Mouse (Mus musculus): Measurements from ENCODE around the gene Rxra. TPM values are rescaled to one million over a fixed set of nuclear protein-coding genes. Genes with fewer than 3 reads are reported as not detected.

Gene Rxra
- total and polyA plus RNA-seq, 3 experiments, result 0.05 TPM; not detected in 2

GRCm38 (mm10) chr2:27681426-27681825 is 5.2 kb downstream of the Rxra start:
- Histone ChIP-seq H3K9me3 (replicated peaks) (peaks cover 4% of the 10 kb centered on the region), H3K4me3 (ENCODE audit: low read depth, low read length) (no peak overlapping the region), H3K27me3 (ENCODE audit: insufficient read depth, low read length) (peaks cover 90% of the 10 kb centered on the region), H3K4me1 (ENCODE audit: insufficient read depth, low read depth, low read length) (no peaks in the 10 kb centered on the region), H3K36me3 (replicated peaks) (no peaks in the 10 kb centered on the region)
- DNase-seq (ENCODE audit: low spot score) (no peak), ATAC-seq (ENCODE audit: extremely low read depth, insufficient number of reproducible peaks, low FRiP score, poor library complexity, severe bottlenecking) (no peak)
- TF ChIP-seq TAL1 (conservative IDR thresholded peaks at IDR 0.05; ENCODE audit: low read depth, low read length), result no peak
- no peak for TF ChIP-seq CTCF (IDR thresholded peaks at IDR 0.05; ENCODE audit: low read depth, low read length)
- TF ChIP-seq POLR2AphosphoS5 (IDR thresholded peaks at IDR 0.05; ENCODE audit: insufficient replicate concordance, low read depth, low read length), result no peak
- TF ChIP-seq GATA1 (IDR thresholded peaks at IDR 0.05; ENCODE audit: borderline replicate concordance, low read length), result no peak
- no peak for TF ChIP-seq GATA2 (IDR thresholded peaks at IDR 0.05; ENCODE audit: borderline replicate concordance, low read depth, low read length)

GRCm38 (mm10) chr2:27682096-27682495 is 5.9 kb downstream of the Rxra start:
- Histone ChIP-seq H3K36me3 (replicated peaks) (no peaks in the 10 kb centered on the region), H3K4me3 (ENCODE audit: low read depth, low read length) (no peak overlapping the region), H3K9me3 (replicated peaks) (peaks cover 4% of the 10 kb centered on the region), H3K4me1 (ENCODE audit: insufficient read depth, low read depth, low read length) (no peaks in the 10 kb centered on the region), H3K27me3 (ENCODE audit: insufficient read depth, low read length) (peaks cover 94% of the 10 kb centered on the region)
- no peak for ATAC-seq (ENCODE audit: extremely low read depth, insufficient number of reproducible peaks, low FRiP score, poor library complexity, severe bottlenecking)
- TF ChIP-seq TAL1 (conservative IDR thresholded peaks at IDR 0.05; ENCODE audit: low read depth, low read length) (no peak), GATA1 (IDR thresholded peaks at IDR 0.05; ENCODE audit: borderline replicate concordance, low read length) (no peak), CTCF (IDR thresholded peaks at IDR 0.05; ENCODE audit: low read depth, low read length) (no peak), POLR2AphosphoS5 (IDR thresholded peaks at IDR 0.05; ENCODE audit: insufficient replicate concordance, low read depth, low read length) (no peak), GATA2 (IDR thresholded peaks at IDR 0.05; ENCODE audit: borderline replicate concordance, low read depth, low read length) (no peak)
- no peak for DNase-seq (ENCODE audit: low spot score)

- Histone ChIP-seq H3K4me3 (ENCODE audit: low read depth, low read length) (no peak overlapping the region), H3K4me1 (ENCODE audit: insufficient read depth, low read depth, low read length) (no peaks in the 10 kb centered on the region), H3K36me3 (replicated peaks) (no peaks in the 10 kb centered on the region), H3K27me3 (ENCODE audit: insufficient read depth, low read length) (peaks cover 94% of the 10 kb centered on the region), H3K9me3 (replicated peaks) (no peaks in the 10 kb centered on the region)
- TF ChIP-seq POLR2AphosphoS5 (IDR thresholded peaks at IDR 0.05; ENCODE audit: insufficient replicate concordance, low read depth, low read length) (no peak), TAL1 (conservative IDR thresholded peaks at IDR 0.05; ENCODE audit: low read depth, low read length) (no peak), GATA2 (IDR thresholded peaks at IDR 0.05; ENCODE audit: borderline replicate concordance, low read depth, low read length) (no peak), CTCF (IDR thresholded peaks at IDR 0.05; ENCODE audit: low read depth, low read length) (no peak), GATA1 (IDR thresholded peaks at IDR 0.05; ENCODE audit: borderline replicate concordance, low read length) (no peak)
- no peak for ATAC-seq (ENCODE audit: extremely low read depth, insufficient number of reproducible peaks, low FRiP score, poor library complexity, severe bottlenecking)
- no peak for DNase-seq (ENCODE audit: low spot score)
These were observed 7.9 kb downstream of the Rxra start for GRCm38 (mm10) chr2:27684017-27684657.

GRCm38 (mm10) chr2:27685917-27686316 is 9.7 kb downstream of the Rxra start:
- Histone ChIP-seq H3K36me3 (replicated peaks) (no peaks in the 10 kb centered on the region), H3K4me3 (ENCODE audit: low read depth, low read length) (no peak overlapping the region), H3K4me1 (ENCODE audit: insufficient read depth, low read depth, low read length) (no peaks in the 10 kb centered on the region), H3K27me3 (ENCODE audit: insufficient read depth, low read length) (peaks cover 88% of the 10 kb centered on the region), H3K9me3 (replicated peaks) (no peaks in the 10 kb centered on the region)
- no peak for DNase-seq (ENCODE audit: low spot score)
- no peak for ATAC-seq (ENCODE audit: extremely low read depth, insufficient number of reproducible peaks, low FRiP score, poor library complexity, severe bottlenecking)
- TF ChIP-seq TAL1 (conservative IDR thresholded peaks at IDR 0.05; ENCODE audit: low read depth, low read length) (no peak), GATA2 (IDR thresholded peaks at IDR 0.05; ENCODE audit: borderline replicate concordance, low read depth, low read length) (no peak)

- no peak overlapping the region for H3K4me3 ChIP-seq (ENCODE audit: low read depth, low read length)
- H3K4me1 ChIP-seq (ENCODE audit: insufficient read depth, low read depth, low read length), result no peaks in the 10 kb centered on the region
- peaks cover 86% of the 10 kb centered on the region for H3K27me3 ChIP-seq (ENCODE audit: insufficient read depth, low read length)
- ATAC-seq (ENCODE audit: extremely low read depth, insufficient number of reproducible peaks, low FRiP score, poor library complexity, severe bottlenecking) (no peak), DNase-seq (ENCODE audit: low spot score) (no peak)
- H3K36me3 ChIP-seq (replicated peaks), result no peaks in the 10 kb centered on the region
- TF ChIP-seq GATA2 (IDR thresholded peaks at IDR 0.05; ENCODE audit: borderline replicate concordance, low read depth, low read length) (no peak), TAL1 (conservative IDR thresholded peaks at IDR 0.05; ENCODE audit: low read depth, low read length) (no peak), GATA1 (IDR thresholded peaks at IDR 0.05; ENCODE audit: borderline replicate concordance, low read length) (no peak), POLR2AphosphoS5 (IDR thresholded peaks at IDR 0.05; ENCODE audit: insufficient replicate concordance, low read depth, low read length) (no peak), CTCF (IDR thresholded peaks at IDR 0.05; ENCODE audit: low read depth, low read length) (no peak)
- H3K9me3 ChIP-seq (replicated peaks), result no peaks in the 10 kb centered on the region
These were observed 10.1 kb downstream of the Rxra start for GRCm38 (mm10) chr2:27686335-27686734.

- TF ChIP-seq POLR2AphosphoS5 (IDR thresholded peaks at IDR 0.05; ENCODE audit: insufficient replicate concordance, low read depth, low read length) (no peak), GATA1 (IDR thresholded peaks at IDR 0.05; ENCODE audit: borderline replicate concordance, low read length) (no peak), CTCF (IDR thresholded peaks at IDR 0.05; ENCODE audit: low read depth, low read length) (no peak), TAL1 (conservative IDR thresholded peaks at IDR 0.05; ENCODE audit: low read depth, low read length) (no peak), GATA2 (IDR thresholded peaks at IDR 0.05; ENCODE audit: borderline replicate concordance, low read depth, low read length) (no peak)
- DNase-seq (ENCODE audit: low spot score) (no peak), ATAC-seq (ENCODE audit: extremely low read depth, insufficient number of reproducible peaks, low FRiP score, poor library complexity, severe bottlenecking) (no peak)
- H3K4me1 ChIP-seq (ENCODE audit: insufficient read depth, low read depth, low read length), result no peaks in the 10 kb centered on the region; the same call in 1 of the 2 replicates
- peaks cover 79% of the 10 kb centered on the region for H3K27me3 ChIP-seq (ENCODE audit: insufficient read depth, low read length)
- H3K4me3 ChIP-seq (ENCODE audit: low read depth, low read length), result no peak overlapping the region
- H3K9me3 ChIP-seq (replicated peaks), result no peaks in the 10 kb centered on the region
- no peaks in the 10 kb centered on the region for H3K36me3 ChIP-seq (replicated peaks)
These were observed 10.8 kb downstream of the Rxra start for GRCm38 (mm10) chr2:27687041-27687440.
